Mouse (Mus musculus) T-helper 2 cell (primary cell): ENCODE measurements around the gene Cdh6.

Experiments
- in situ Hi-C: fragments of 300-600 bp; cut with MboI, MseI; formaldehyde crosslinking; loops from one replicate; pipeline ENCODE4 v1.15.1; 2025; ENCODE audit warnings: high pct_unique_total_duplicates

Gene Cdh6

GRCm38 (mm10) chr15:13165094-13165885 is 8.2 kb downstream of the Cdh6 start:
- in situ Hi-C loops: no loop called here

- in situ Hi-C loops: loop anchor here (10.0 kb wide), 1 partner anchor 669 kb away; no protein-coding TSS in a partner anchor
Measured at GRCm38 (mm10) chr15:13155820-13156219, 17.7 kb downstream of the Cdh6 start.

- in situ Hi-C loops: loop anchor here (10.0 kb wide), 1 partner anchor 669 kb away; no protein-coding TSS in a partner anchor
Measured at GRCm38 (mm10) chr15:13155418-13155817, 18.1 kb downstream of the Cdh6 start.

GRCm38 (mm10) chr15:13141983-13142382 is 31.5 kb downstream of the Cdh6 start:
- in situ Hi-C loops: no loop called here

GRCm38 (mm10) chr15:13139662-13140061 is 33.8 kb downstream of the Cdh6 start:
- in situ Hi-C loops: no loop called here

- in situ Hi-C loops: no loop called here
Measured at GRCm38 (mm10) chr15:13137166-13137565, 36.3 kb downstream of the Cdh6 start.

GRCm38 (mm10) chr15:13134086-13134485 is 39.4 kb downstream of the Cdh6 start:
- in situ Hi-C loops: no loop called here

- in situ Hi-C loops: no loop called here
Measured at GRCm38 (mm10) chr15:13133370-13133769, 40.1 kb downstream of the Cdh6 start.

- in situ Hi-C loops: no loop called here
Measured at GRCm38 (mm10) chr15:13132493-13132892, 41.0 kb downstream of the Cdh6 start.

GRCm38 (mm10) chr15:13130246-13130645 is 43.2 kb downstream of the Cdh6 start:
- in situ Hi-C loops: no loop called here

- in situ Hi-C loops: no loop called here
Measured at GRCm38 (mm10) chr15:13100341-13100740, 73.1 kb downstream of the Cdh6 start.

GRCm38 (mm10) chr15:13097861-13098260 is 75.6 kb downstream of the Cdh6 start:
- in situ Hi-C loops: no loop called here

GRCm38 (mm10) chr15:13095406-13095805 is 78.1 kb downstream of the Cdh6 start:
- in situ Hi-C loops: no loop called here

- in situ Hi-C loops: no loop called here
Measured at GRCm38 (mm10) chr15:13094881-13095256, 78.6 kb downstream of the Cdh6 start.

- in situ Hi-C loops: no loop called here
Measured at GRCm38 (mm10) chr15:13093954-13094880, 79.3 kb downstream of the Cdh6 start.

GRCm38 (mm10) chr15:13092064-13092463 is 81.4 kb downstream of the Cdh6 start:
- in situ Hi-C loops: no loop called here

GRCm38 (mm10) chr15:13088504-13089058 is 84.9 kb downstream of the Cdh6 start:
- in situ Hi-C loops: no loop called here

GRCm38 (mm10) chr15:13084746-13085145 is 88.7 kb downstream of the Cdh6 start:
- in situ Hi-C loops: no loop called here

- in situ Hi-C loops: no loop called here
Measured at GRCm38 (mm10) chr15:13076908-13077669, 96.4 kb downstream of the Cdh6 start.

- in situ Hi-C loops: loop anchor here (5.0 kb wide), 1 partner anchor 72 kb away; no protein-coding TSS in a partner anchor
Measured at GRCm38 (mm10) chr15:13074047-13074446, 99.4 kb downstream of the Cdh6 start.

- in situ Hi-C loops: no loop called here
Measured at GRCm38 (mm10) chr15:13068213-13068516, 105.3 kb downstream of the Cdh6 start.
